Mouse (Mus musculus) B cell, adult (primary cell): ENCODE measurements around the gene Zfp706. TPM values are rescaled to one million over a fixed set of nuclear protein-coding genes. Genes with fewer than 3 reads are reported as not detected.

Experiments used
- total RNA-seq: library from RNA; stranded (reverse); gene quantifications from 4 replicates; pipeline ENCODE4 v1.2.4, GENCODE M21; 2023; ENCODE audit not compliant: inconsistent age

Zfp706 gene
- 283 to 302 TPM (median 292 TPM) in 4 replicates for total RNA-seq

GRCm38 (mm10) chr15:37007233-37007958 lies at the start of gene Zfp706:
TSS of gene Zfp706 (minus strand) at chr15:37007773.

